Mouse (Mus musculus) right cerebral cortex, postnatal 36 days (tissue): ENCODE measurements around the gene Fam193b.
"Not testable (repeated sequence)": the region's sequence is repeated elsewhere in the genome, so short reads cannot be mapped to it uniquely, and the experiment has no call there.

Experiments used
- DNase-seq, 2 experiments: peaks; one replicate each; pipeline ENCODE4 v3.0.0; 2022; ENCODE audit warnings: low spot score in 2 of 2, mixed read lengths in 1 of 2

The Fam193b gene

GRCm38 (mm10) chr13:55571027-55571751, at the start of gene Fam193b:
Fam193b (minus strand) TSS chr13:55571120.
- peak; percentile 89 to 90 for DNase-seq

- DNase-seq = no peak
These were observed 49.4 kb upstream of the Fam193b start for GRCm38 (mm10) chr13:55620275-55620674.

- no peak for DNase-seq
These were observed 48.4 kb upstream of the Fam193b start for GRCm38 (mm10) chr13:55619328-55619727.

GRCm38 (mm10) chr13:55613471-55613870, 42.6 kb upstream of the Fam193b start:
- no peak for DNase-seq

GRCm38 (mm10) chr13:55611996-55612395, 41.1 kb upstream of the Fam193b start:
- no peak for DNase-seq

GRCm38 (mm10) chr13:55607624-55608006, 36.7 kb upstream of the Fam193b start:
- no peak for DNase-seq

GRCm38 (mm10) chr13:55606899-55607623, 36.1 kb upstream of the Fam193b start:
- DNase-seq = no peak

GRCm38 (mm10) chr13:55604606-55605005, 33.7 kb upstream of the Fam193b start:
- DNase-seq = no peak

- DNase-seq = peak; percentile 69 to 79
These were observed 30.7 kb upstream of the Fam193b start for GRCm38 (mm10) chr13:55601611-55602010.

GRCm38 (mm10) chr13:55600657-55601056, 29.7 kb upstream of the Fam193b start:
- DNase-seq = no peak

GRCm38 (mm10) chr13:55599566-55600540, 28.9 kb upstream of the Fam193b start, which contains the start of gene B4galt7:
B4galt7 (plus strand) TSS chr13:55599896.
- DNase-seq = peak; percentile 78 to 80

- peak in 1 of 2 experiments; percentile 21 for DNase-seq
These were observed 25.9 kb upstream of the Fam193b start for GRCm38 (mm10) chr13:55596802-55597201.

- DNase-seq = peak; percentile 72 to 85
These were observed 24.5 kb upstream of the Fam193b start for GRCm38 (mm10) chr13:55595375-55595774.

- no peak for DNase-seq
These were observed 22.4 kb upstream of the Fam193b start for GRCm38 (mm10) chr13:55593254-55593747.

GRCm38 (mm10) chr13:55592512-55593253, 21.8 kb upstream of the Fam193b start:
- peak; percentile 96 to 97 for DNase-seq

GRCm38 (mm10) chr13:55591961-55592490, 21.1 kb upstream of the Fam193b start:
- DNase-seq = no peak

GRCm38 (mm10) chr13:55578086-55578485, 7.2 kb upstream of the Fam193b start:
- DNase-seq = no peak

GRCm38 (mm10) chr13:55576872-55577271, 6.0 kb upstream of the Fam193b start:
- not testable (repeated sequence) for DNase-seq

GRCm38 (mm10) chr13:55575932-55576331, 5.0 kb upstream of the Fam193b start:
- no peak for DNase-seq

GRCm38 (mm10) chr13:55574321-55574720, 3.4 kb upstream of the Fam193b start:
- no peak for DNase-seq

- DNase-seq = no peak
These were observed 2.5 kb upstream of the Fam193b start, which contains the start of gene Tmed9 for GRCm38 (mm10) chr13:55573432-55573831. Tmed9 (plus strand) TSS chr13:55573732.
